Mouse (Mus musculus) ES-Bruce4 (cell line): Measurements from ENCODE around the gene Syt1.

Experiments used
- CTCF ChIP-seq: IDR thresholded peaks from one replicate; pipeline ENCODE4 v1.8.1; 2011; ENCODE audit warnings: low read depth, low read length
- EP300 ChIP-seq: IDR thresholded peaks from 2 replicates; pipeline ENCODE4 v1.6.1; 2011; ENCODE audit warnings: low read depth, low read length; ENCODE audit not compliant: insufficient read depth
- POLR2A ChIP-seq: IDR thresholded peaks from one replicate; pipeline ENCODE4 v1.8.1; 2011; ENCODE audit warnings: low read length; ENCODE audit not compliant: insufficient read depth

GRCm38 (mm10) chr10:108679675-108680390, 330.9 kb downstream of the Syt1 start:
- TF ChIP-seq CTCF (no peak), POLR2A (no peak), EP300 (no peak)
